ENCODE assay signal across 19 mouse cellular contexts in the genomic region with DNA sequence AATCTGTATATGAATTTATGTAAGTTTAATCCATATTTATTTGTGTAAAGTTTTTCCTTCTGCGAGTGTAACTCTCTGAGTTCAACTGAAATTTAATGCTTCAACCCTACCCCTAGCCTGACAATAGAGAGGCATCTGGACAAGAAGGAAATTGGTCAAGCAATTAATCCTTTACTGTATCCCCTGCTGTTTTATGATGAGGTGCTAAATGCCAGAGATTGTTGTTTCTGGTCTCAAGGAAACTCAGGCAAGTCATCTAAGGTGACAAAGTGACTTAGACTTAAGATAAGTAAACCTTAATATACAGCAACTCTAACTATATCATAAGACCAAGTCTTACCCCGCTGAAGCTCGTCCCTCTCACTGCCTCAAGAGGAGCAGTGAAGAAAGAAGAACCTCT.
"Had no signal": no experiment of that assay in that cellular context is flagged by ENCODE, and none has a peak within 500 bp of the region (broad histone marks: within the 10 kb centered on the region; RNA-seq: fewer than 3 reads in every experiment).

No protein-coding gene starts in this region.

- H3K9me3 ChIP-seq: kidney, embryonic 15.5 days; limb, embryonic 12.5 days; liver, embryonic 12.5 days; liver, embryonic 15.5 days; lung, embryonic 15.5 days; megakaryocyte, embryonic 14.5 days; midbrain, embryonic 12.5 days; midbrain, embryonic 15.5 days had no signal

- H3K9ac ChIP-seq: kidney, embryonic 15.5 days; limb, embryonic 12.5 days; liver, embryonic 12.5 days; liver, embryonic 15.5 days; lung, embryonic 15.5 days; midbrain, embryonic 12.5 days; midbrain, embryonic 15.5 days had no signal

- H3K4me1 ChIP-seq: kidney, embryonic 15.5 days; limb, embryonic 12.5 days; liver, embryonic 12.5 days; liver, embryonic 15.5 days; lung, embryonic 15.5 days; megakaryocyte, embryonic 14.5 days; midbrain, embryonic 12.5 days; midbrain, embryonic 15.5 days had no signal

- H3K36me3 ChIP-seq: kidney, embryonic 15.5 days; limb, embryonic 12.5 days; liver, embryonic 12.5 days; liver, embryonic 15.5 days; lung, embryonic 15.5 days; midbrain, embryonic 12.5 days; midbrain, embryonic 15.5 days had no signal

- H3K27me3 ChIP-seq: kidney, embryonic 15.5 days; limb, embryonic 12.5 days; liver, embryonic 12.5 days; liver, embryonic 15.5 days; lung, embryonic 15.5 days; midbrain, embryonic 12.5 days; midbrain, embryonic 15.5 days had no signal

- ATAC-seq: liver, embryonic 12.5 days; midbrain, embryonic 15.5 days had no signal

- DNase-seq: kidney, adult 8-10 months; kidney, postnatal 10 days; kidney, postnatal 36 days; liver; lung, adult 18-20 months; lung, postnatal 10 days; lung, postnatal 36 days; thymus, adult 2 months; thymus, postnatal 14 days; thymus, postnatal 4 days had no signal

- H3K4me2 ChIP-seq: kidney, embryonic 15.5 days; limb, embryonic 12.5 days; liver, embryonic 12.5 days; liver, embryonic 15.5 days; lung, embryonic 15.5 days; midbrain, embryonic 12.5 days; midbrain, embryonic 15.5 days had no signal

- H3K27ac ChIP-seq: kidney, embryonic 15.5 days; limb, embryonic 12.5 days; liver, embryonic 12.5 days; liver, embryonic 15.5 days; lung, embryonic 15.5 days; midbrain, embryonic 12.5 days; midbrain, embryonic 15.5 days; stomach, postnatal 0 days had no signal

- H3K4me3 ChIP-seq: kidney, embryonic 15.5 days; limb, embryonic 12.5 days; liver, embryonic 12.5 days; liver, embryonic 15.5 days; lung, embryonic 15.5 days; megakaryocyte, embryonic 14.5 days; midbrain, embryonic 12.5 days; midbrain, embryonic 15.5 days had no signal
